Mouse (Mus musculus): ENCODE data around the gene Fbf1.
"Not testable (repeated sequence)": the region's sequence is repeated elsewhere in the genome, so short reads cannot be mapped to it uniquely, and the experiment has no call there.

Gene Fbf1

GRCm38 (mm10) chr11:116109441-116110081, 58.4 kb downstream of the Fbf1 start:
- no peak for DNase-seq (ENCODE audit: extremely low read depth, low read depth, low spot score)

- DNase-seq (ENCODE audit: extremely low read depth, low read depth, low spot score) = no peak
Measured at GRCm38 (mm10) chr11:116108464-116109137, 59.4 kb downstream of the Fbf1 start.

GRCm38 (mm10) chr11:116107777-116108285, 60.1 kb downstream of the Fbf1 start:
- DNase-seq (ENCODE audit: extremely low read depth, low read depth, low spot score) = no peak

- DNase-seq (ENCODE audit: extremely low read depth, low read depth, low spot score) = no peak
Measured at GRCm38 (mm10) chr11:116106963-116107776, 60.8 kb downstream of the Fbf1 start.

- no peak for DNase-seq (ENCODE audit: extremely low read depth, low read depth, low spot score)
Measured at GRCm38 (mm10) chr11:116106154-116106962, 61.6 kb downstream of the Fbf1 start.

GRCm38 (mm10) chr11:116105065-116105464, 62.9 kb downstream of the Fbf1 start:
- no peak for DNase-seq (ENCODE audit: extremely low read depth, low read depth, low spot score)

- no peak for DNase-seq (ENCODE audit: extremely low read depth, low read depth, low spot score)
Measured at GRCm38 (mm10) chr11:116104006-116104646, 63.8 kb downstream of the Fbf1 start.

- no peak for DNase-seq (ENCODE audit: extremely low read depth, low read depth, low spot score)
Measured at GRCm38 (mm10) chr11:116103572-116103971, 64.4 kb downstream of the Fbf1 start.

GRCm38 (mm10) chr11:116102472-116102871, 65.5 kb downstream of the Fbf1 start:
- DNase-seq (ENCODE audit: extremely low read depth, low read depth, low spot score) = no peak

GRCm38 (mm10) chr11:116101931-116102381, 66.0 kb downstream of the Fbf1 start:
- DNase-seq (ENCODE audit: extremely low read depth, low read depth, low spot score) = no peak

- no peak for DNase-seq (ENCODE audit: extremely low read depth, low read depth, low spot score)
Measured at GRCm38 (mm10) chr11:116100839-116101238, 67.1 kb downstream of the Fbf1 start.

GRCm38 (mm10) chr11:116100385-116100784, 67.6 kb downstream of the Fbf1 start:
- DNase-seq (ENCODE audit: extremely low read depth, low read depth, low spot score) = no peak

GRCm38 (mm10) chr11:116099462-116099861, 68.5 kb downstream of the Fbf1 start:
- DNase-seq (ENCODE audit: extremely low read depth, low read depth, low spot score) = no peak

- DNase-seq (ENCODE audit: extremely low read depth, low read depth, low spot score) = no peak
Measured at GRCm38 (mm10) chr11:116098711-116099460, 69.1 kb downstream of the Fbf1 start.

- DNase-seq (ENCODE audit: extremely low read depth, low read depth, low spot score) = no peak
Measured at GRCm38 (mm10) chr11:116096213-116097108, 71.5 kb downstream of the Fbf1 start.

- DNase-seq (ENCODE audit: extremely low read depth, low read depth, low spot score) = no peak
Measured at GRCm38 (mm10) chr11:116095573-116095972, 72.4 kb downstream of the Fbf1 start.

GRCm38 (mm10) chr11:116093771-116094565, 74.0 kb downstream of the Fbf1 start:
- DNase-seq (ENCODE audit: extremely low read depth, low read depth, low spot score) = no peak

GRCm38 (mm10) chr11:116092959-116093358, 75.0 kb downstream of the Fbf1 start:
- DNase-seq (ENCODE audit: extremely low read depth, low read depth, low spot score) = not testable (repeated sequence)
